Mouse (Mus musculus) layer of hippocampus, postnatal 25 days (tissue): ENCODE results near the gene Celf6. TPM values are rescaled to one million over a fixed set of nuclear protein-coding genes. Genes with fewer than 3 reads are reported as not detected.

ENCODE experiments used
- DNase-seq, 2 experiments: peaks; one replicate each; pipeline ENCODE4 v3.0.0; 2022; ENCODE audit warnings: mixed read lengths in 2 of 2, low spot score in 1 of 2; ENCODE audit errors: extremely low spot score in 1 of 2
- total RNA-seq, 2 experiments: library from RNA; stranded (reverse); gene quantifications; 2 replicates each; pipeline ENCODE4 v1.2.3; 2021

Gene Celf6
- 10 to 100 TPM; 23.7 to 25.6 TPM for total RNA-seq

GRCm38 (mm10) chr9:59577844-59578504 lies at the start of gene Celf6:
Gene Celf6 (plus strand): TSS chr9:59577917.
- peak; percentile 78 for DNase-seq

- no peak for DNase-seq
These were observed 49.4 kb upstream of the Celf6 start for GRCm38 (mm10) chr9:59528274-59528673.

GRCm38 (mm10) chr9:59531645-59532044 lies 46.1 kb upstream of the Celf6 start:
- DNase-seq, result no peak

GRCm38 (mm10) chr9:59533422-59533821 lies 44.3 kb upstream of the Celf6 start:
- DNase-seq, result no peak

- DNase-seq, result no peak
These were observed 43.8 kb upstream of the Celf6 start for GRCm38 (mm10) chr9:59533889-59534288.

- DNase-seq, result no peak
These were observed 40.1 kb upstream of the Celf6 start for GRCm38 (mm10) chr9:59537651-59538050.

GRCm38 (mm10) chr9:59539441-59540137 lies 38.1 kb upstream of the Celf6 start, which contains the start of the genes Hexa and Tmem202:
Gene Hexa (plus strand): TSS chr9:59539540.
Gene Tmem202 (minus strand): TSS chr9:59539847.
- DNase-seq, result peak; percentile 67 to 71

- DNase-seq, result no peak
These were observed 36.1 kb upstream of the Celf6 start for GRCm38 (mm10) chr9:59541617-59542016.

GRCm38 (mm10) chr9:59542766-59543324 lies 34.9 kb upstream of the Celf6 start:
- no peak for DNase-seq

- no peak for DNase-seq
These were observed 33.0 kb upstream of the Celf6 start for GRCm38 (mm10) chr9:59544739-59545138.

- no peak for DNase-seq
These were observed 29.8 kb upstream of the Celf6 start for GRCm38 (mm10) chr9:59547869-59548268.

GRCm38 (mm10) chr9:59548961-59549487 lies 28.7 kb upstream of the Celf6 start:
- DNase-seq, result no peak

GRCm38 (mm10) chr9:59550077-59550476 lies 27.6 kb upstream of the Celf6 start:
- DNase-seq, result no peak

GRCm38 (mm10) chr9:59551017-59551416 lies 26.7 kb upstream of the Celf6 start:
- no peak for DNase-seq

GRCm38 (mm10) chr9:59551620-59552031 lies 26.1 kb upstream of the Celf6 start:
- DNase-seq, result peak in 1 of 2 experiments; percentile 13

- no peak for DNase-seq
These were observed 25.1 kb upstream of the Celf6 start for GRCm38 (mm10) chr9:59552610-59553009.

- no peak for DNase-seq
These were observed 24.0 kb upstream of the Celf6 start for GRCm38 (mm10) chr9:59553719-59554118.

- peak; percentile 45 to 75 for DNase-seq
These were observed 12.1 kb upstream of the Celf6 start for GRCm38 (mm10) chr9:59565600-59565999.

GRCm38 (mm10) chr9:59567111-59567510 lies 10.6 kb upstream of the Celf6 start:
- peak in 1 of 2 experiments; percentile 74 for DNase-seq

- DNase-seq, result no peak
These were observed 5.9 kb upstream of the Celf6 start for GRCm38 (mm10) chr9:59571852-59572251.

GRCm38 (mm10) chr9:59577401-59577800 lies 316 bp upstream of the Celf6 start:
- no peak for DNase-seq
